Comparison of ENCODE assay signal across 8 mouse cellular contexts in the genomic region with DNA sequence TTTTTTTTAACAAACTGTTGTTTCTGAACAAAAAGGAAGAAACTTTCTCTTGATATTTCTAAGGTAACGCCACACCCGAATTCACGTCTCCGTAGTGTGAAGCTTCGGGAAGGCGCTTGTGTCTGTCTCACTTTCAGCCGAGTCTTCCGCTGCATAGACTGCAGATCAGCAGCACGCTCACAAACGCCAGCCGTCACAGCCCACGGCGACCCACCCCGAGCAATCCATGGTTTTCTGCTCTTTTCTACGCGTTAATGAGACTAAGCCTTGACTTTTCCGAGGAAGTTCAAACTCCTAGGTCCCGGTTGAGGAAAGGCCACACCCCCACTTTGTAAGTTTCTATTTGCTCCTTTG. TPM values are rescaled to one million over a fixed set of nuclear protein-coding genes. Genes with fewer than 3 reads are reported as not detected.
DNase-seq lines count a peak whose midpoint lies in the region; ATAC-seq and TF ChIP-seq lines count a peak whose summit lies in the region.

No protein-coding gene starts in this region.

- peaks cover 6% of the 10 kb centered on the region; the same call in 1 of the 2 replicates for H3K4me1 ChIP-seq in liver, adult 2 months (ENCODE audit: control insufficient read depth, insufficient read depth, low read length)
- no peaks in the 10 kb centered on the region for H3K4me1 ChIP-seq in embryonic facial prominence, embryonic 15.5 days
- no peaks in the 10 kb centered on the region for H3K4me1 ChIP-seq in neural tube, embryonic 14.5 days (ENCODE audit: control insufficient read depth, insufficient read depth, low read length)

- 0 out of 2 replicates have a peak, but pooled peaks cover 4% of the 10 kb centered on the region for H3K9me3 ChIP-seq in embryonic facial prominence, embryonic 15.5 days (replicated peaks)
- no peaks in the 10 kb centered on the region for H3K9me3 ChIP-seq in neural tube, embryonic 14.5 days (ENCODE audit: control insufficient read depth, low read length)

- H3K36me3 ChIP-seq in liver, adult 2 months (ENCODE audit: control insufficient read depth, insufficient read depth, low read length), result no peaks in the 10 kb centered on the region
- H3K36me3 ChIP-seq in embryonic facial prominence, embryonic 15.5 days, result 0 out of 2 replicates have a peak, but pooled peaks cover under 1% of the 10 kb centered on the region
- no peaks in the 10 kb centered on the region for H3K36me3 ChIP-seq in neural tube, embryonic 14.5 days (ENCODE audit: control insufficient read depth, insufficient read depth, low read length)

- TF ChIP-seq CTCF in liver, adult 2 months (IDR thresholded peaks at IDR 0.05; ENCODE audit: low read depth, low read length), result no peak

- H3K27ac ChIP-seq in liver, adult 2 months (replicated peaks; ENCODE audit: insufficient read depth, low read depth, low read length), result no peak overlapping the region
- H3K27ac ChIP-seq in embryonic facial prominence, embryonic 15.5 days (replicated peaks), result peak overlapping the region; percentile 89
- no peak overlapping the region for H3K27ac ChIP-seq in neural tube, embryonic 14.5 days (ENCODE audit: low read depth, low read length)

- peak overlapping the region; percentile 65 for H3K4me3 ChIP-seq in liver, adult 2 months (ENCODE audit: insufficient read depth, low read depth, low read length)
- H3K4me3 ChIP-seq in embryonic facial prominence, embryonic 15.5 days (replicated peaks), result peak overlapping the region; percentile 58
- H3K4me3 ChIP-seq in neural tube, embryonic 14.5 days (ENCODE audit: low read depth, low read length), result peak overlapping the region; percentile 74

- no peak for TF ChIP-seq POLR2A in liver, adult 2 months (IDR thresholded peaks at IDR 0.05; ENCODE audit: extremely low read depth, insufficient read depth, low read length)

- DNase-seq in liver, adult 2 months (ENCODE audit: extremely low read depth, low read depth, low spot score), result no peak
- no peak for DNase-seq in liver
- DNase-seq in large intestine, adult 2 months (ENCODE audit: low read depth, low spot score), result peak; percentile 3
- DNase-seq in cerebellum, adult 11 months, result no peak
- no peak for DNase-seq in spleen, postnatal 14 days (ENCODE audit: low spot score in 2 of 2)
- DNase-seq in gastrocnemius, postnatal 25 days, result no peak

- H3K27me3 ChIP-seq in liver, adult 2 months (ENCODE audit: control insufficient read depth, insufficient read depth, low read length), result no peaks in the 10 kb centered on the region
- no peaks in the 10 kb centered on the region for H3K27me3 ChIP-seq in embryonic facial prominence, embryonic 15.5 days
- H3K27me3 ChIP-seq in neural tube, embryonic 14.5 days (ENCODE audit: control insufficient read depth, insufficient read depth, low read length), result no peaks in the 10 kb centered on the region

- no peak for ATAC-seq in embryonic facial prominence, embryonic 15.5 days (ENCODE audit: insufficient number of reproducible peaks, low FRiP score, low TSS enrichment, low read depth)
- peak; percentile 33; the same call in 1 of the 2 replicates for ATAC-seq in neural tube, embryonic 14.5 days (ENCODE audit: low read depth)

- H3K4me2 ChIP-seq in embryonic facial prominence, embryonic 15.5 days (replicated peaks), result peak overlapping the region; percentile 77
- H3K4me2 ChIP-seq in neural tube, embryonic 14.5 days (ENCODE audit: low read depth, low read length), result peak overlapping the region; percentile 58

- no peaks in the 10 kb centered on the region for H3K79me2 ChIP-seq in liver, adult 2 months (ENCODE audit: control insufficient read depth, insufficient read depth, low read length)

- H3K9ac ChIP-seq in liver, adult 2 months (ENCODE audit: low read depth, low read length), result peak overlapping the region; percentile 27
- peak overlapping the region; percentile 47 for H3K9ac ChIP-seq in embryonic facial prominence, embryonic 15.5 days
- no peak overlapping the region for H3K9ac ChIP-seq in neural tube, embryonic 14.5 days (replicated peaks; ENCODE audit: low read depth, low read length)

- WGBS in liver, adult 2 months, result under 1% methylated on average over 18 of the region's 18 CpGs
- under 1% methylated on average over 18 of the region's 18 CpGs for WGBS in embryonic facial prominence, embryonic 15.5 days
- under 1% methylated on average over 18 of the region's 18 CpGs for WGBS in large intestine, adult 2 months
- 0% methylated on average over 18 of the region's 18 CpGs for WGBS in neural tube, embryonic 14.5 days

RNA-seq across cellular contexts. Expression of gene Mier3, which starts 44.0 kb away (rescaled TPM):
- 11.1 and 12.4 TPM in 2 replicates for total RNA-seq in liver, adult 2 months (2014; rRNA removed)
- polyA plus RNA-seq in liver, adult 2 months (2012; rRNA removed), result 2.4 and 2.5 TPM in 2 replicates
- 21.6 and 22.4 TPM in 2 replicates for polyA plus RNA-seq in embryonic facial prominence, embryonic 15.5 days (2015; fragmentation: Nextera tagmentation; extraction: Ambion mirVana)
- polyA plus RNA-seq in large intestine, adult 2 months (2012; rRNA removed), result 3.6 and 7.5 TPM in 2 replicates
- 26.1 and 27.7 TPM in 2 replicates for polyA plus RNA-seq in neural tube, embryonic 14.5 days (2014; fragmentation: Nextera tagmentation; extraction: Ambion mirVana)
- 1 to 10 TPM; 8.9 to 9.9 TPM for total RNA-seq in gastrocnemius, postnatal 25 days (2021)
